Mouse (Mus musculus) frontal cortex, postnatal 14 days (tissue): ENCODE data around the gene Sec22c.

ENCODE experiments used
- DNase-seq, 2 experiments: peaks; one replicate each; pipeline ENCODE4 v3.0.0; 2022; ENCODE audit warnings: low spot score in 2 of 2

The Sec22c gene

GRCm38 (mm10) chr9:121704646-121705625 lies at the start of gene Sec22c:
Sec22c (minus strand) TSS chr9:121705490.
- DNase-seq, result peak; percentile 81 to 83

- no peak for DNase-seq
These were observed 49.3 kb upstream of the Sec22c start for GRCm38 (mm10) chr9:121754624-121755023.

GRCm38 (mm10) chr9:121752774-121753173 lies 47.5 kb upstream of the Sec22c start:
- peak in 1 of 2 experiments; percentile 5 for DNase-seq

- no peak for DNase-seq
These were observed 38.8 kb upstream of the Sec22c start for GRCm38 (mm10) chr9:121744051-121744450.

- DNase-seq, result no peak
These were observed 35.9 kb upstream of the Sec22c start for GRCm38 (mm10) chr9:121741168-121741567.

GRCm38 (mm10) chr9:121740490-121740889 lies 35.2 kb upstream of the Sec22c start:
- no peak for DNase-seq

- no peak for DNase-seq
These were observed 14.3 kb upstream of the Sec22c start for GRCm38 (mm10) chr9:121719347-121720331.

GRCm38 (mm10) chr9:121718792-121719318 lies 13.6 kb upstream of the Sec22c start, which contains the start of gene Nktr:
Nktr (plus strand) TSS chr9:121719169.
- peak; percentile 97 to 98 for DNase-seq

- DNase-seq, result no peak
These were observed 12.9 kb upstream of the Sec22c start for GRCm38 (mm10) chr9:121718070-121718705.

- DNase-seq, result no peak
These were observed 11.8 kb upstream of the Sec22c start for GRCm38 (mm10) chr9:121717048-121717447.

GRCm38 (mm10) chr9:121710584-121710975 lies 5.3 kb upstream of the Sec22c start:
- no peak for DNase-seq

GRCm38 (mm10) chr9:121709898-121710583 lies 4.8 kb upstream of the Sec22c start, which contains the start of gene Ss18l2:
Ss18l2 (plus strand) TSS chr9:121710329.
- DNase-seq, result peak; percentile 95 to 97

GRCm38 (mm10) chr9:121708506-121709486 lies 3.5 kb upstream of the Sec22c start:
- DNase-seq, result no peak

GRCm38 (mm10) chr9:121707801-121708200 lies 2.5 kb upstream of the Sec22c start:
- DNase-seq, result no peak

- no peak for DNase-seq
These were observed 862 bp upstream of the Sec22c start for GRCm38 (mm10) chr9:121706029-121706675.

- no peak for DNase-seq
These were observed 1.0 kb downstream of the Sec22c start for GRCm38 (mm10) chr9:121704261-121704645.

- peak in 1 of 2 experiments; percentile 55 for DNase-seq
These were observed 7.9 kb downstream of the Sec22c start for GRCm38 (mm10) chr9:121697150-121698049.

- DNase-seq, result no peak
These were observed 8.7 kb downstream of the Sec22c start for GRCm38 (mm10) chr9:121696626-121697025.
